Mouse (Mus musculus) adrenal gland, postnatal 36 days (tissue): ENCODE results near the gene Lbr. TPM values are rescaled to one million over a fixed set of nuclear protein-coding genes. Genes with fewer than 3 reads are reported as not detected.

ENCODE experiments used
- DNase-seq, 2 experiments: peaks; one replicate each; pipeline ENCODE4 v3.0.0; 2021; ENCODE audit warnings: mixed read lengths in 1 of 2
- long read RNA-seq, 2 experiments: library from polyadenylated mRNA; stranded (forward); transcript quantifications; one replicate each; pipeline ENCODE4 v2.0.0; 2021; ENCODE audit warnings: borderline sequencing depth in 2 of 2
- total RNA-seq, 2 experiments: library from RNA; stranded (reverse); gene quantifications; 2 replicates each; pipeline ENCODE4 v1.2.3; 2021

Gene Lbr
- total RNA-seq = 10 to 100 TPM; 20.5 to 22.7 TPM
- long read RNA-seq, experiment 1, transcript Lbr-201 (14 exons, 3,510 nt) = major isoform, 16 of 28 reads
- long read RNA-seq, experiment 1, partial matches to known transcripts = 9 of 28 reads
- long read RNA-seq, experiment 1, other reads (novel, unspliced or antisense) = 3 of 28 reads
- long read RNA-seq, experiment 2, partial matches to known transcripts = 0 of 4 reads
- long read RNA-seq, experiment 2, other reads (novel, unspliced or antisense) = 0 of 4 reads

GRCm38 (mm10) chr1:181842781-181843180, at the start of gene Lbr:
Gene Lbr, minus strand, starts transcription at chr1:181843046.
- DNase-seq = no peak

DNA sequence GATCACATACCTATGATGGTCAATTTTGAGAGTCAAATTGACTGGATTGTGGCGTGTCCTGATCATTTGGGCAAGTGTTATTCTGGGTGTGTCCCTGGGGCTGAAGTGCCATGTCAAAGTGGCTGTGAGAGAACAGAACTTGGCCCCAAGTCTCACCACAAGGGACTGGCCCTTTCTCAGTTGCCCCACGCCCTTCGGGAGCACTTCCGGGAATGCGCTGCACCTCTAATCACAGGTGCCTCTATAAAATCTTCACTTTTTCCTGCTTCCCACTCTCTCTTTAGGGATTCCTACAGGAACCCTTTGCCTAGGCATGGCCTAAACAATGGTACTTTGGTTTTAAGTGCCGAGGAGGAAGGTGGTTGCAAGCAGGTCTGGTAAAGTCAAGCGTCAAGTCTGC, 46.8 kb upstream of the Lbr start:
- no peak for DNase-seq

- peak; percentile 90 for DNase-seq
Measured at GRCm38 (mm10) chr1:181888801-181889200, 46.0 kb upstream of the Lbr start.

DNA sequence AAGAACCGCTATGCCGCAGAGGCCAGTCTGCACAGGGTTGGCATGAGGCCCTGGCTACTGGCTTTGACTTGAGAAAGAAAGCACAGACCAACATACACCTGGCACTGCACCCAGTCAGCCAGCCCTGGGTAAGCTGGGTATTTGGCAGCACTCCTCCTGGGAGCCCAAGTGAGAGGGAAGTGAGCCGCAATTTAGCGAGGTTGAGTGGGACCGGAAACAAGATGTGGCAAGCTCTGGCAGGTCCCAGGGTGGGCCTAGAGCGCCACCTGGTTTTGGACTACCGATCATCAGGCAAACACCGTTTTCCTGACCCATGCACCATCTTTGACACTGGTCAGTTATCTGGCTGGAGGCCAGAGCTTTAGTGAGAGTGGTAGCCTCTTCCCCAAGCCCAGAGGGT, 38.7 kb upstream of the Lbr start:
- peak; percentile 45 to 71 for DNase-seq

DNA sequence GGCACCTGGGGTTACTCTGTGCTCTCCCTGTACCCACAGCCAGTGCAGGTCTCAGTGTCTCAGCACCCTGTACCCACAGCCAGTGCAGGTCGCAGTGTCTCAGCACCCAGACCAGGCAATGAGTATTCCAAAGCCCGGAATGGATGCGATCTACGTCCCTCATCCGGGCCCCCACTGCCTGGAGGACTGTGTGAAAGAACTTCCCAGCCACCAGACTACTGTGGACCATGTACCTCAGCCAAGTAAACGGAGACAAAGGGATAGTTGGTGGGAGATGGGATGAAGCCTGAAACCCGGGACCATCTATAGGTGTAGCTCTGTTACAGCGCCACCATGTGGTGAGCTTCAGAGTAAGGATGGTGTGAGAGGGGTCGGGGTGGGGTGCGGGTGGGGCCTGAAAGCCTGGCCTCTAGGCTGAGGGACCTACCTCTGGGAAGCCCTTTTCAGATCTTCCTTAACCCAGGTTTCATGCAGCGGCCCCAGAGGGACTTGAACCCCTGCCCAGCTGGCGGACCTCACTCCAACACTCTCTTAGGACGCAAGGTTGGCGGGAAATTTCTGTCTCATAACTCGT, 38.0 kb upstream of the Lbr start:
- no peak for DNase-seq

- DNase-seq = no peak
Measured at GRCm38 (mm10) chr1:181878436-181878835, 35.6 kb upstream of the Lbr start.

DNA sequence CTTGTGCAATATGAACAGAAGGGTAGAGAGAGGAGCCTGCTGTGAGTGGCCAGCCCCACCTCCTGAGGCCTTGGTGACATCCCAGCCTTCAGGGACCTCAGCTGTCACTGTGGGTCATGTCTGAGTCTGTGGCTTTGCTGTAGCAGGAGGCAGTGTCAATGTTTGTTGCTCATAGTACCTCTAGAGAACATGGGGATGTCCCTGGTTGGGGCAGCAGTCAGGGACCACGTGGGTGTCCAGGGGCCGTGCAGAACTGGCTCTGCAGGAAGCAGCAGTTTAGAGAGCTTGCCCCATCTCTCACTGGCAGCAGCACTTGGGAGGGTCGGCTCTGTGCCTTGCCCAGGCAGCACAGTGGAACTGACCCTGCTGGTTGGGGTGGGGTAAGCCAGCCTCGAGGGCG, 34.2 kb upstream of the Lbr start:
- no peak for DNase-seq

GRCm38 (mm10) chr1:181876656-181877055, 33.8 kb upstream of the Lbr start:
- DNase-seq = no peak

DNA sequence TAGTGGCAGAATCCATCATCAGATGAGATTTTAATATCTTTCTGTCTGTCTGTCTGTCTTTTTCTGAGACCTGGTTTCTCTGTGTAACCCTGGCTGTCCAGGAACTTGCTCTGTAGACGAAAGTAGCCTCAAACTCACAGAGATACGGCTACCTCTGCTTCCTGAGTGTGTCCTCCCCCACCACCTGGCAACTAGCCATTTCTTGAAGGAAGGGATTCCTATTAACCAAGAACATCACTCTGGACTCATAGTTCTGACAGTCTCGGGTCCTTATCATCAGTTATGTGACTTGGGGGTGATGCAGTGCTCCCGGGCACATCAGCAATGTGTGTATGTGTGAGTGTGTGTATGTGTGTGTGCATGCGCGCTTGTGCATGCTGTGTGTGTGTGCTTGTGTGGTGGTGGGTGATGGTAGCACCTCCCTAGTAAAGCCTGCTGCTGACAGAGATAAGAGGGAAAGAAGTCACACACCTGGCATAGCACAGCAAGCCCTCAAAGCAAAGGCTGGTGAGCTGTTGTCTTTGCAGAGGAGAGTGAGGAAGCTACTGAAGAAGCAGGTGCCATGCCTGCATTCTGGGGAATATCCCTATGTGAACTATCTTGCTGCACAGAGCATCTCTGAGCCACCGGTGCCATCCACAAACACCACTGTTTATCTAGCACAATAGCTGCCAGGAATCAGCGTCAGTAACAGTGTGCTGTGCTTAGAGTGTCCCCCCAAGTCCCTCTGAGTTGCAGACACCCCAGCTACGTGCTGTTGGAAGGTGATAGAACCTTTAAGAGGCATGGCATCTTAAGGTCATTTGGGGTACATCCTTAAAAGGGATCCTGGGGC, 30.5 kb upstream of the Lbr start:
- no peak for DNase-seq

GRCm38 (mm10) chr1:181872639-181873038, 29.8 kb upstream of the Lbr start:
- no peak for DNase-seq

DNA sequence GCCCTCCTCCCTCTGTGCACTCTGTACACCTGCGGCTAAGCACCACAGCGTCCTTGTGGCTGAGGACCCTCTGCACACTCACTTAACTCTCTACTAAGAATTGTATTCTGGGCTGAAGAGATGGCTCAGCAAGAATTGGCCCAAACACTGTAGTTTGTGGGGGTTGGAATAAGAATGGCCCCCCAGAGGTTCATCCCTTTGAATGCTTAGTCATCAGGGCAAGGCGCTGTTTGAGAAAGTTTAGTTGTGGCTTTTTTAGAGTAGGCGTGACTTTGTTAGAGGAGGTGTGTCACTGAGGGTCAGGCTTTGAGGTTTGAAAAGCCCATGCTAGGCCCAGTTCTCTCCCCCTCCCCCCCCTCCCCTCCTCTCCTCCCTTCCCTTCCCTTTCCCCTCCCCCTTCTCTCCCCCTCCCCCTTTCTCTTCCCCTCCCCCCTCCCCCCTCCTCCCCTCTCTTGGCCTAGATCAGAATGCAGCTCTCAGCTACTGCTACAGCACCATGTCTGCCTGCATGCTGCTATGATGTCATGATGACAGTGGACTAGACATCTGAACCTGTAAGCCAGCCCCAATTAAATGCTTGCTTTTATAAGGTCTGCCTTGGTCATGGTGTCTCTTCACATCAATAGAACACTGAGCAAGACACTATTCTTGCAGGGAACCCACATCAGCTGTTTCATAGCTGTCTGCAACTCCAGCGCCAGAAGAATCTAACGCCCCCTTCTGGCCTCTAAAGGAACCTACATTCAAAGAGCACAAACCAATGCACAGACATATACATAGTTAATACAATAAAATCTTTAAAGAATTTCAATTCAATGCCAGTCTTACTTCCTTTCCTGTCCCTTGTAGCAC, 23.8 kb upstream of the Lbr start:
- DNase-seq = no peak

DNA sequence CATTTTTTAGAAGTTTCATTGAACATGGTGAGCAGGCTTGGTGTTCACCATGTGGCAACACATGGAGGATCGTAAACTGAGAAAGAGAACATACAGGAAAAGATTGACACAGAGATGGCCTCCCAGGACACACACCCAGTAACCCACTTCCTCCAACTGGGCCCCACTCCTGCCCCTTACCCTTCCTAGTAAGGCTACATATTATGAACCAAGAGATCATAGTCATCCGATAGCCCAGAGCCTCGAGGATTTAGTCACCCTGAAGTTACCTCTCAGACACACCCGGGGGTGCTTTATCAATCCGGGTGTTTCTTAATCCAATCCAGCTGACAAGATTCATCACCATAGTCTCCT, 23.0 kb upstream of the Lbr start:
- no peak for DNase-seq

GRCm38 (mm10) chr1:181864971-181865862, 22.4 kb upstream of the Lbr start:
- DNase-seq = no peak

DNA sequence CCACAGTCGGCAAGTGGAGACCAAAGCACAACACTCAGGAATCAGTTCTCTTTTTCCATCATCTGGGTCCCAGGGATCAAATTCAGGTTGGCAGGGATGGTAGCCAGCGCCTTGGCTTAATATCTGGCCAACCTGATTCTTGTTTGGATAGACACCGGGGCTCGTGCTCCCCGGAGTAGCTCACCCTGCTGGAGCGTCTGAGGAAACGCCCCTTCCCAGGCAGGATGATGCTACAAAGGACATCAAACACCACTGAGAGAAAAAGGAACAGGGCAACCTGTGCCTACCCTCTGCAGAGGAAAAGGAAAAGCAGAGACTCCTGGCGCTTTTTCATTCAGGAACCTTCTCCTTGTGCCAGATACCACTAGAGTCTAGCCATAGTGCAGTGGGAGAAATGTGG, 20.6 kb upstream of the Lbr start:
- no peak for DNase-seq

DNA sequence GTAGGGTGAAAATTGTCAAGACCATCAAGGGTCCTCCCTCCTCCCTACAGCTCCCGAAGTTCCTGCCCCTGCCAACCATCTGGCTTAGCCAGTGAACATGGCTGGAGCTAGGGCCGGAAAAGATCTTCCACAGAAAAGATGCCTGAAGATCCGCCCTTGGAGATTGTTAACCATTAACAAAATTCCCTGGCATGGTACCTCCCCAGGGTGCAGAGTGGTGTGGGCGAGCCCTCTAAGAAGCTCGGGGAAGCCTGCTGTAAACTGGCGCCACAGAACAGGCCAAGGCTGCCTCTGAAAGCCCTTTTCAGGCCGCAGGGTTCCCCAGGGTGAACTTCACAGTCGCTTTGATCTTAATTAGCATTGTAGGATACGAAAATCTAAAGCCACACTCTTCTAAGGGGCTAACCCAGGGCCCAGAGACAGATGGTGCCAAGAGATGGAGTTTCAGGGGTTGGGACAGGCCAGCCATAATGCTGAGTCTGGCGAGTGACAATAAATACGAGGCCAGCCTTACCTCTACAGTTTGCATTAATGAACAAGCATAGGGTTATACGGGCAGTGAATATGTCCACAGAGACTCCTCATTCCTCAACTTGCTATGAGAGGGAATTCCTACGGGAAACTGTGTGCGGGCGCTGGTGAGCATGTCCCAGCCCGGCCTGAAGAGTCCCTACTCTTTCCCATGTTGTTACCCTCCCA, 20.0 kb upstream of the Lbr start:
- no peak for DNase-seq

GRCm38 (mm10) chr1:181861181-181861902, 18.5 kb upstream of the Lbr start:
- DNase-seq = no peak

DNA sequence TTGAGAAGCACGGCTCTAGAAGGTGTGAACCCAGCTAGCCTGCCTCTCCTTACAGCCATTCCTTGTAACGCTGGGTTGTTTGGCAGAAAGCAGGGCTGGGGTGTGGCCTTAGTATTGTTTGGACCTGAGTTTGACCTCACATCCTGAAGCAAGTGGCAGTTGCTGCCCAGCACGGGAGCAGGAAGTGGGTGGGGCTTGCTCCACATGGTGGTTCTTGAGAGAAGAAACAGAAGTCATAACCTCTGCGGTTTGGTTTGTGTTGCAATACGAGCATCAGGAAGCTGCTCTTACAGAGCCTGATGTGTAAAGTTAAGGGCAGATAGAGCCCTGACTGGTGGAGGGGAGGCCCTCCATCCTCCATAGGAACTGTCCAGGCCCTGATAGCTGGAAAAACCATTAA, 17.8 kb upstream of the Lbr start:
- peak; percentile 73 to 84 for DNase-seq

GRCm38 (mm10) chr1:181856329-181856728, 13.5 kb upstream of the Lbr start:
- DNase-seq = no peak

DNA sequence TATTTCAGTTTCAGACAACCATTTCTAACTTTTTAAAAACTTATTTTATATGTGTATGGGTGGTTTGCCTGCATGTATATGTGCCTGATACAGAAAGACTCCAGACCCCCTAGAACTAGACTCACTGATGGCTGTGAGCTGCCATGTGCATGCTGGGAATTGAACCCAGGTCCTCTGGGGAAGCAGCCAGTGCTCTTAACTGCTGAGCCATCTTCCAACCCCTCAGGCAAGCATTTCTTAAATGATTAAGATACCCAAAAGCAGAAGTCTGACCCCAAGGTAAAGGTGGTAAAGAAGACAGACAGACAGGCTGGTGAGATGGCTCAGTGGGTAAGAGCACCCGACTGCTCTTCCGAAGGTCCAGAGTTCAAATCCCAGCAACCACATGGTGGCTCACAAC, 12.0 kb upstream of the Lbr start:
- DNase-seq = no peak

- DNase-seq = no peak
Measured at GRCm38 (mm10) chr1:181853081-181853736, 10.4 kb upstream of the Lbr start.
